Mouse (Mus musculus) stomach, embryonic 16.5 days (tissue): Measurements from ENCODE around the gene Me1. TPM values are rescaled to one million over a fixed set of nuclear protein-coding genes. Genes with fewer than 3 reads are reported as not detected.

Experiments
- polyA plus RNA-seq: library from polyadenylated mRNA; unstranded; fragments of >200 nt; fragmentation: Nextera tagmentation; extraction: Ambion mirVana; gene quantifications from 2 replicates; pipeline ENCODE4 v1.2.1, GENCODE M21; 2015

Gene Me1
- polyA plus RNA-seq, 1 experiment from 2014 or later = 26.6 TPM

Other genes starting within 250 kb of the Me1 start
- gene Ube2cbp, start 231.0 kb downstream of the Me1 start, polyA plus RNA-seq = 3.9 and 4.4 TPM in 2 replicates
- 13.9 and 16.1 TPM in 2 replicates for gene Dop1a, start 228.8 kb downstream of the Me1 start, polyA plus RNA-seq
- gene Pgm3, start 124.1 kb downstream of the Me1 start, polyA plus RNA-seq = 34.0 and 36.9 TPM in 2 replicates
- gene Rwdd2a, start 124.0 kb downstream of the Me1 start, polyA plus RNA-seq = 2.4 TPM in 2 replicates
- gene Prss35, start 47.7 kb upstream of the Me1 start, polyA plus RNA-seq = 21.9 and 23.0 TPM in 2 replicates
- gene Snap91, start 184.7 kb upstream of the Me1 start, polyA plus RNA-seq = 3.5 and 4.9 TPM in 2 replicates